Mouse (Mus musculus) midbrain, embryonic 14.5 days (tissue): ENCODE results near the gene Vmn1r38. TPM values are rescaled to one million over a fixed set of nuclear protein-coding genes. Genes with fewer than 3 reads are reported as not detected.
"Not testable (repeated sequence)": the region's sequence is repeated elsewhere in the genome, so short reads cannot be mapped to it uniquely, and the experiment has no call there.

Source experiments
- ATAC-seq: fragments of 200-750 bp; cut with Nextera tagmentation; 2 replicates; pipeline ENCODE4 v1.8.0; 2017; ENCODE audit warnings: moderate number of reproducible peaks, moderate library complexity; ENCODE audit not compliant: low FRiP score, low TSS enrichment
- DNase-seq: peaks from one replicate; pipeline ENCODE4 v3.0.0-alpha.2; 2015
- H3K27ac ChIP-seq: fragments of 300-500 bp; sonication (generic); replicated peaks from 2 replicates; pipeline ENCODE4 v1.5.1; 2014; ENCODE audit warnings: mild to moderate bottlenecking, low read depth, low read length, moderate library complexity
- H3K27me3 ChIP-seq: fragments of 300-500 bp; sonication (generic); 2 replicates; pipeline ENCODE4 v1.6.1; 2014; ENCODE audit warnings: low read length, control low read depth, mixed read lengths; ENCODE audit not compliant: control insufficient read depth, insufficient read depth
- H3K36me3 ChIP-seq: fragments of 300-500 bp; sonication (generic); 2 replicates; pipeline ENCODE4 v1.6.1; 2014; ENCODE audit warnings: low read length, control low read depth; ENCODE audit not compliant: control insufficient read depth, insufficient read depth
- H3K4me1 ChIP-seq: fragments of 300-500 bp; sonication (generic); 2 replicates; pipeline ENCODE4 v1.6.1; 2014; ENCODE audit warnings: mild to moderate bottlenecking, antibody characterized with exemption, low read length, control low read depth; ENCODE audit not compliant: control insufficient read depth, insufficient read depth
- H3K4me2 ChIP-seq: fragments of 300-500 bp; sonication (generic); 2 replicates; pipeline ENCODE4 v1.6.1; 2014; ENCODE audit warnings: mild to moderate bottlenecking, low read length, moderate library complexity
- H3K4me3 ChIP-seq: fragments of 300-500 bp; sonication (generic); replicated peaks from 2 replicates; pipeline ENCODE4 v1.5.1; 2014; ENCODE audit warnings: low read depth, low read length
- H3K9ac ChIP-seq: fragments of 300-500 bp; sonication (generic); replicated peaks from 2 replicates; pipeline ENCODE4 v1.6.1; 2014; ENCODE audit warnings: mild to moderate bottlenecking, low read length, moderate library complexity
- H3K9me3 ChIP-seq: fragments of 300-500 bp; sonication (generic); 2 replicates; pipeline ENCODE4 v1.6.1; 2016; ENCODE audit warnings: low read length, control low read depth, mixed read lengths; ENCODE audit not compliant: control insufficient read depth
- WGBS: fragments of 180-500 bp; shearing (Covaris S2); extraction: QIAGEN DNeasy Blood & Tissue Kit; methylation state at CpG from one replicate; pipeline ENCODE4 v1.1.7; 2014; 5-methylcytosine and 5-hydroxymethylcytosine counted together
- polyA plus RNA-seq: library from polyadenylated mRNA; unstranded; fragments of >200 nt; fragmentation: Nextera tagmentation; extraction: Ambion mirVana; gene quantifications from 2 replicates; pipeline ENCODE4 v1.2.1, GENCODE M21; 2014

Gene Vmn1r38
- not detected in 2 replicates for polyA plus RNA-seq

DNA sequence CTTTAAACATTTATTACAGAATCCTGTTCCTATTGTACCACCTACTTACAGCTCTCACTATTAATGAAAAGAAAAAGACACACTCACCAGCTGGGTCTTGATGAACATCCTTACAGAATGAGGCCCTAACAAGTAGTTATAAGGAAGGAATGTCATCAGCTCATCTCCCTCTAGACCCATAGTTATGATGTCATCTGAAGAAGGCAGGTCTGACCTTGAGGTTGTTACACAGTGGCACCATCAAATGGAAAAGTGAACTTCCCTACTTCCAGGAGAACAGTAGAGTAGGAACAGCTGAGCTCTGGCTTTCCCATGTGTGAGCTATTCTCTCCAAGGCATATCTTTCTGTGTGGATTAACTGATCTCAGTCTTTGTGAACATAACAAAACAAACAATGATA is at the start of gene Vmn1r38:
Gene Vmn1r38 (minus strand): TSS at position 101 of the 400 bp plus-strand sequence.
- ATAC-seq, H3K27me3 ChIP-seq, H3K9me3 ChIP-seq, H3K4me1 ChIP-seq, H3K4me2 ChIP-seq, H3K27ac ChIP-seq, H3K36me3 ChIP-seq, H3K9ac ChIP-seq, H3K4me3 ChIP-seq, DNase-seq: not testable (repeated sequence)

DNA sequence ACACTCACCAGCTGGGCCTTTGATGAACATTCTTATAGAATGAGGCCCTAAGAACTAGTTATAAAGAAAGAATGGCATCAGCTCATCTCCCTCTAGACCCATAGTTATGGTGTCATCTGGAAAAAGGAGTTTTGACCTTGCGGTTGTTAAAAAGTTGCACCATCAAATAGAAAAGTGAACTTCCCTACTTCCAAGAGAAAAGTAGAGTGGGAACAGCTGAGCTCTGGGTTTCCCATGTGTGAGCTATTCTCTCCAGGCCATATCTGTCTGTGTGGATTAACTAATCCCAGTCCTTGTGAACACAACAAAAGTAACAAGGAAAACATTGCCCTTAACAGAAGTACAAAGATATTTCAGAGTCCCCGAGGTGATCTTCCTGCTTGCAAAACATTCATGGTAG is 28.1 kb upstream of the Vmn1r38 start, which contains the start of gene Vmn1r39:
Gene Vmn1r39 (minus strand): TSS at position 101 of the 400 bp plus-strand sequence.
- ATAC-seq: no peak
- WGBS: 86% methylated on average over 2 of the region's 2 CpGs

DNA sequence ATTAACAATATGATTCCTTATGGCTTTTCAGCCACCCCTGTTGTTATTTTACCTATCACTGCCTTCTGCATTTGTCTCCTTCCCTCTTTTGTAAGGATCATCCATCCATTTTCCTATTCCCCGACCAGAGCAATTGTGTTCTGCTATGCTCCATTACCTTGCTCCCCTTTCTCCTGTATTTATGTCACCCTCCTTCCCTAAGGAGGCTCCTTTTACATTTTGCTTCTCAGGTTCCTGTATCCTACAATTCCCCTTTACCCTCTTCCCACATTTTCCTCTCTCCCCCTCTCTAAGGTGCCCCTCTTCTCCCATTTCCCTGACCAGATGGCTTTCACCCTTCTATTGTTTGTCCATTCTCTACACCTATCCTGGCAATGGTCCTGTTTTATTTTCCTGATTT is 23.9 kb upstream of the Vmn1r38 start:
- 48% methylated on average over 1 of the region's 1 CpGs for WGBS
- Histone ChIP-seq H3K27ac (no peak overlapping the region), H3K4me1 (no peaks in the 10 kb centered on the region), H3K27me3 (no peaks in the 10 kb centered on the region), H3K36me3 (no peaks in the 10 kb centered on the region), H3K4me2 (no peak overlapping the region), H3K4me3 (no peak overlapping the region), H3K9me3 (no peaks in the 10 kb centered on the region), H3K9ac (no peak overlapping the region)
- no peak for ATAC-seq
- DNase-seq: no peak

More for the DNA sequence above, 28.1 kb upstream of the Vmn1r38 start, which contains the start of gene Vmn1r39:
- no peak within 1 kb of the TSS for H3K27ac ChIP-seq
- DNase-seq: no peak
- no peak within 1 kb of the TSS for H3K9ac ChIP-seq
- no peak within 1 kb of the TSS for H3K4me3 ChIP-seq
- no peaks in the 10 kb centered on the region for H3K4me1 ChIP-seq
- H3K36me3 ChIP-seq: no peaks in the 10 kb centered on the region
- H3K4me2 ChIP-seq: no peak within 1 kb of the TSS
- no peaks in the 10 kb centered on the region for H3K9me3 ChIP-seq
- H3K27me3 ChIP-seq: no peaks in the 10 kb centered on the region

DNA sequence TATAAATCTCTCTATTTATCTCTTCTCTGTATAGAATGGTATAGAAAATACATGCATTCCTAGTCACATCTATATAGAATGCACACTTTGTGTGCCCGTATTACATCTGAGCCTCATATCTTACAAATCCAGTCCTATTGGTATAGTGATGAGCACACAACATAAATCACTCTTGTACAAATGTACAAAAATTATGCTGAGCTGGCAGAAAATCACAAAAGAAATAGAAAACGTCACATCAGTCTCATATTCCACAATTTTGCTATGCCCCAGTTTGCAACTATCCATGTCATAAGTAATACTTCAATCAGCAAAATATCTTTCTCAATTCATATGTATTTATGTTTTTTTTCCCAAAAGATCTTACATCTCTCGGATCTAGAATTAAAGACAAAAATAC is 23.3 kb upstream of the Vmn1r38 start:
- H3K27ac ChIP-seq: no peak overlapping the region
- no peaks in the 10 kb centered on the region for H3K27me3 ChIP-seq
- H3K9ac ChIP-seq: no peak overlapping the region
- DNase-seq: no peak
- H3K4me1 ChIP-seq: no peaks in the 10 kb centered on the region
- H3K4me2 ChIP-seq: no peak overlapping the region
- ATAC-seq: no peak
- H3K9me3 ChIP-seq: no peaks in the 10 kb centered on the region
- H3K36me3 ChIP-seq: no peaks in the 10 kb centered on the region
- 94% methylated on average over 3 of the region's 3 CpGs for WGBS
- H3K4me3 ChIP-seq: no peak overlapping the region

DNA sequence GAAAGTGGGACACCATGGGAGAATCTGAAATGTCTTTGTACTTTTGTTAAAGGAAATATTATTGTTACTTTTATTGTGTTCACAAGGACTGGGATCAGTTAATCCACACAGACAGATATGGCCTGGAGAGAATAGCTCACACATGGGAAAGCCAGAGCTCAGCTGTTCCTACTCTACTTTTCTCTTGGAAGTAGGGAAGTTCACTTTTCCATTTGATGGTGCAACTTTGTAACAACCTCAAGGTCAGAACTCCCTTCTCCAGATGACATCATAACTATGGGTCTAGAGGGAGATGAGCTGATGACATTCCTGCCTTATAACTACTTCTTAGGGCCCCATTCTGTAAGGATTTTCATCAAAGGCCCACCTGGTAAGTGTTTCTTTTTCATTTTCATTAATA is 53.3 kb downstream of the Vmn1r38 start, which contains the start of gene Vmn1r37:
Gene Vmn1r37 (plus strand): TSS at position 301 of the 400 bp plus-strand sequence.
- not testable (repeated sequence) for H3K9ac ChIP-seq, H3K9me3 ChIP-seq, DNase-seq, H3K36me3 ChIP-seq, H3K4me1 ChIP-seq, ATAC-seq, H3K27ac ChIP-seq, H3K4me3 ChIP-seq, H3K27me3 ChIP-seq, H3K4me2 ChIP-seq

Other genes starting within 250 kb of the Vmn1r38 start
- gene Mad2l1, start 247.2 kb downstream of the Vmn1r38 start, polyA plus RNA-seq: 14.8 and 28.0 TPM in 2 replicates
- 0.11 TPM in 1 of 2 replicates, not detected in the other for gene Vmn1r32, start 222.5 kb downstream of the Vmn1r38 start, polyA plus RNA-seq
- gene Vmn1r33, start 164.3 kb downstream of the Vmn1r38 start, polyA plus RNA-seq: not detected in 2 replicates
- not detected in 2 replicates for gene Vmn1r34, start 138.7 kb downstream of the Vmn1r38 start, polyA plus RNA-seq
- not detected in 2 replicates for gene Vmn1r35, start 96.7 kb downstream of the Vmn1r38 start, polyA plus RNA-seq
- not detected in 2 replicates for gene Vmn1r36, start 63.5 kb downstream of the Vmn1r38 start, polyA plus RNA-seq
- not detected in 2 replicates for gene Vmn1r37, start 53.2 kb downstream of the Vmn1r38 start, polyA plus RNA-seq
- gene Vmn1r39, start 28.0 kb upstream of the Vmn1r38 start, polyA plus RNA-seq: not detected in 2 replicates
- gene Gng12, start 113.8 kb upstream of the Vmn1r38 start, polyA plus RNA-seq: 34.7 and 36.7 TPM in 2 replicates